Mouse (Mus musculus): ENCODE results near the gene Dock7.
A peak's percentile ranks its signal among the peaks of the same experiment; 100 is the strongest.

Dock7 gene

GRCm38 (mm10) chr4:99120211-99121122 is at the start of gene Dock7:
Gene Dock7, minus strand, starts transcription at chr4:99120915.
- peak; percentile 80 for DNase-seq

- DNase-seq, result no peak
These were observed 48.2 kb upstream of the Dock7 start for GRCm38 (mm10) chr4:99168869-99169268.

- DNase-seq, result peak; percentile 78
These were observed 42.8 kb upstream of the Dock7 start for GRCm38 (mm10) chr4:99163547-99163946.

GRCm38 (mm10) chr4:99163001-99163400 is 42.3 kb upstream of the Dock7 start:
- no peak for DNase-seq

- DNase-seq, result no peak
These were observed 40.8 kb upstream of the Dock7 start for GRCm38 (mm10) chr4:99161457-99161971.

- DNase-seq, result no peak
These were observed 40.2 kb upstream of the Dock7 start for GRCm38 (mm10) chr4:99160899-99161298.

GRCm38 (mm10) chr4:99160414-99160813 is 39.7 kb upstream of the Dock7 start:
- DNase-seq, result no peak

- DNase-seq, result peak; percentile 43
These were observed 37.8 kb upstream of the Dock7 start for GRCm38 (mm10) chr4:99158495-99158894.

GRCm38 (mm10) chr4:99156641-99157307 is 36.1 kb upstream of the Dock7 start:
- DNase-seq, result no peak

GRCm38 (mm10) chr4:99151885-99152558 is 31.3 kb upstream of the Dock7 start:
- no peak for DNase-seq

- DNase-seq, result no peak
These were observed 30.7 kb upstream of the Dock7 start for GRCm38 (mm10) chr4:99151434-99151833.

GRCm38 (mm10) chr4:99143323-99143722 is 22.6 kb upstream of the Dock7 start:
- no peak for DNase-seq

- DNase-seq, result peak; percentile 16
These were observed 20.9 kb upstream of the Dock7 start for GRCm38 (mm10) chr4:99141578-99141977.

- DNase-seq, result no peak
These were observed 20.5 kb upstream of the Dock7 start for GRCm38 (mm10) chr4:99141171-99141570.

- DNase-seq, result no peak
These were observed 17.4 kb upstream of the Dock7 start for GRCm38 (mm10) chr4:99137986-99138641.

- no peak for DNase-seq
These were observed 13.8 kb upstream of the Dock7 start for GRCm38 (mm10) chr4:99134522-99134921.

GRCm38 (mm10) chr4:99133326-99133725 is 12.6 kb upstream of the Dock7 start:
- DNase-seq, result no peak

- DNase-seq, result no peak
These were observed 12.0 kb upstream of the Dock7 start for GRCm38 (mm10) chr4:99132686-99133085.

GRCm38 (mm10) chr4:99131227-99131653 is 10.5 kb upstream of the Dock7 start:
- DNase-seq, result no peak

- no peak for DNase-seq
These were observed 2.8 kb upstream of the Dock7 start for GRCm38 (mm10) chr4:99123546-99123945.

GRCm38 (mm10) chr4:99122786-99123185 is 2.1 kb upstream of the Dock7 start:
- no peak for DNase-seq

GRCm38 (mm10) chr4:99122047-99122446 is 1.3 kb upstream of the Dock7 start:
- DNase-seq, result no peak

All from lung, postnatal 36 days (tissue).